Mouse (Mus musculus) T-cell, adult 2 months (primary cell): Measurements from ENCODE around the gene Tjap1.

Experiments
- DNase-seq: peaks from one replicate; pipeline ENCODE4 v3.0.0; 2022; ENCODE audit warnings: low spot score

The Tjap1 gene

DNA sequence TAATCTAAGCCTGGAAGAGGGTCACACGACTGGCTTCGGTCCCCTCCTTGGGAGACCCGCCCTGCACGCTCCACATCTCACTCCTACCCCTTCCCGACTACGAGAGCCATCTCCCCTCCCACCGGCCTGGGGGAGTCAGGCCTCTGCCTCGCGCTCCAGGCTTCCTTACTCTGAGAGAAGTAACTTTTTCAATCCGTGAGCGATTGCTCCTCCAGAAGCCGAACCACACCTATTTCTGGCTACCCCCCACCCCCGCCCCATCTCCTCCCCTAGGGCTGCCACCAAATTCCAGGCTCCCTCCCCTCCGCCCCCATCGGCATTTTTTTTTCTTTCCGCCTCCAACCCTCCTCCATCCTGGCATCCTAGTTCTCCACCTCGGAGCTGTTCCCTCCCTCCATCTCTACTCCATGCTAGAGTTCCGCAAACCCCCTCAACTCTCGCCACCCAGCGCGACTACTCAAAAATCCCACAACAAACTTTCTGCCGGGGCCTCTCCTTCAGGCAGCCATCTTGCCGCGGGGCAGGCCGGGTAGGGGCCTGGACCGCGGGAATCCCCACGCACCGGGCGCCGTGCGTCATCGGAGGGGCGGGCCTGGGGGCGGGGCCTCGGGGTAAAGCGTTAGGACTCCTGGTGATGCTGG lies at the start of gene Tjap1:
TSS of gene Tjap1 (minus strand) at position 544 of the 641 bp plus-strand sequence.
- peak; percentile 81 for DNase-seq

DNA sequence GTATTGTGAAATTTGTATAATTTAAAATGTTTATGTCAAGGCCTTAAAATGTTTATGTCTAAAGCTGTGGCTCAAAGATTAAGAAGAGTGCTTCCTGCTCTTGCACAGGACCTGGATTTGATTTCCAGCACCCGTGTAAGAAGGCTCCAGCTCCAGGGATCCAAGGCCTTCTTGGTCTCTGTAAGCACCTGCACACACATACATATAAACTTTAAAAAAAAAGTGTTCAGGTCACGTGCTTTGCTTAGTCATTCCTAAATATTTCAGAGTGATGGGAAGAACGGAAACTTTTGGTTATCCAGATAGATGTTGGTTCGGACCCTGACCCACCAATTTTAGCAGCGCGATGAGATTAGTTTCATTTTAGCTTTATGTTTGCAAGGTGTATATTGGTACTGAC lies 45.9 kb upstream of the Tjap1 start:
- DNase-seq: no peak

DNA sequence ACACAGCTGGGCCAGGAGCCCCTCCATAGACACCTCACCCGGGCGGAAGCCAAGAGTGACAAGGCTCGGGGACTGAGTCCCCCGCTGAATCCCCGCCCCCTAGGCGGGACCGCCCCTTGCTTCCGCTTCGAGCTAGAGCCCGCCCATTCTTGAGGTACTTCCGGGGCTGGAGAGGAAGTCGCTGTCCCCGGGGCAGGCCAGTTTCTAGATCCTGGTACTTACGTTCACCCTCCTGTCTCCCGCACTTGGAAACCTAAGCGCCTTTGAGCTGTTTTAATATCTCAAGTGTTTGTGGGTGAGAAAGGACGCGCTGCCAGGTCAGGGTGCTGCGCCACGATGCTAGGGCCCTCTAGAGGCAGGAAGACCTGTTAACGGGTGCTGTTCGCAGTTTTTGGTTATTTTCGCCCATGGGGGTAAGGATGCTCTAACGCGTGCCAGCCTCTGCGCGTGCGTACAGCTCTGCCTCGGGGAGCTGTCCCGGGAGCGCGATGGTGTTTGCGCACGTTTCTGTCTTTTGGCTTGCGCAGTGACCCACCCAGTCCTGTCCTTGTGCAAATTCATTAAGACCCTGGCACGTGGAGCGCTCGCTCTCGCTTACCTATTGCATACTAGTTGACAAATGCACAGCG lies 45.2 kb upstream of the Tjap1 start, which contains the start of gene Abcc10:
TSS of gene Abcc10 (minus strand) at position 447 of the 629 bp plus-strand sequence.
- DNase-seq: peak; percentile 98

GRCm38 (mm10) chr17:46327413-46327905 lies 44.6 kb upstream of the Tjap1 start:
- DNase-seq: no peak

DNA sequence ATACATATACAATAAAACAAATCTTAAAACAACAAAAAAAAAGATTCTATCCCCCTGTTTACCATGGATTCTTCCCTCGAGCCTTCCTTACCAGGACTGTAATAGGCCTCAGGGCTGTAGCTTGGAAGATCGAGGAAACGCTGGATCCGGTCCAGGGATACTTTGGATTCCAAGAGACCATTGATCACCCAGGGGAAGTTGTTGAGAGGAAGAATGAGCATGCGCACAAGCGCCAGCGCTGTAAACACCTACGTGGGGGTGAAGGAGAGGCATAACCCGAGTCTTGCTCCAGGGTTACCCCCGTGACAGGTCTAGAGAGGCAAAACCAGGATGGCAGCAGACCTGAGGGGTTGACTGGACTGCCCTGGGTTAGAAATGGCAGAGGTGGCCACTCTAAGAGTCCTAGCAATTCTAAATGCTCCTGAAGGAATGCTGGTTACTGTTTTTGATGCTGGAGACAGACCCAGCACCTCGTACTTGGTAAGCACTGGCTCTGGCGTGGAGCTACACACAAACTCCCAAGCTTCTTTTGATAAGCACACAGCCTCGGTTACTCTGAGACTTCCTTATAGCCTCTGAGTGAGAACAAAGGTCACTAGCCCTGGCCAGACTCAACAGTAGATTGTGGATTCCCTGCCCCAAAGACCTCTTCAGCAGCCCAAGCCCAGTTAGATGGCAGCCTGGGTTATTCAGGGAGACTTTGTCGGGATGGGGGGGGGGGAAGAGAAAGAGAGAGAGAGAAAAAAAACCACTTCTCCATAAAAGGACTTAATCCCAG lies 39.4 kb upstream of the Tjap1 start:
- DNase-seq: no peak

- DNase-seq: no peak
Observed at GRCm38 (mm10) chr17:46320492-46320891, 37.7 kb upstream of the Tjap1 start.

DNA sequence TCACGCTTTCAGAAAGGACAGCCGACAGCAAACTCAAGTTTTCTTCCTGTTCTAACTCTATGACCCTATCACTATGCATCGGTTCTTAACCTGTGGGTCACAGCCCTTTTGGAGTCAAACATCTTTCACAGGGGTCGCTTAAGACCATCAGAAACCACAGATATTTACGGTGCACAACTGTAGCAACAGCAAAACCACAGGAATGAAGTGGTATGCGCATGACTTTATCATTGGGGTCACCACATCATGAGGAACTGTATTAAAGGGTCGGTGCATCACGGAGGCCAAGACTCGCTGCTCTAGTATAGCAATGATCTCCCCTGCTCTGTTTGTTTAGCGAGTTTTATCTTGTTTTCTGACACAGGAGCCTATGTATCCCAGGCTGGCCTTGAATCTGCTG lies 33.0 kb upstream of the Tjap1 start:
- no peak for DNase-seq

GRCm38 (mm10) chr17:46313135-46313715 lies 30.4 kb upstream of the Tjap1 start:
- DNase-seq: no peak

- DNase-seq: no peak
Observed at GRCm38 (mm10) chr17:46310515-46310914, 27.7 kb upstream of the Tjap1 start.

DNA sequence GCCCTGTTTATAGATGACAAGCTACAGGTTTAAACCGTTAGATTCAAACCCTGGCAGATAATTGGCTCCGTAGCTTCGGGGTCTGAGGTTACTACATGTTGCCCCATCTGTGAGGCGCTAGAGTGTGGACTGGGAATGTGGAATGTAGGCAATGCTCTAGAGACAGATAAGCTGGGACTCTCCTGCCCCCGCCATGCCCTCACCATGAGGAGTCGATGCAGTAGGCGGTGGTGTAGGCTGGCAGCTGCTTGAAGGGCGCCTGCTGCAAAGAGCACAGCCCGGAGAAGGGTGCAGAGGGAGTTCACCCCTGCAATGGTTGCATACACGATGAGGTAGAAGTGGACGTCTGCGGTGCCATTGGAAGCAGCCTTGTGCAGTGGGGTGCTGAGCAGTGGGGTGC lies 27.0 kb upstream of the Tjap1 start:
- no peak for DNase-seq

GRCm38 (mm10) chr17:46306956-46307355 lies 24.1 kb upstream of the Tjap1 start:
- DNase-seq: no peak

DNA sequence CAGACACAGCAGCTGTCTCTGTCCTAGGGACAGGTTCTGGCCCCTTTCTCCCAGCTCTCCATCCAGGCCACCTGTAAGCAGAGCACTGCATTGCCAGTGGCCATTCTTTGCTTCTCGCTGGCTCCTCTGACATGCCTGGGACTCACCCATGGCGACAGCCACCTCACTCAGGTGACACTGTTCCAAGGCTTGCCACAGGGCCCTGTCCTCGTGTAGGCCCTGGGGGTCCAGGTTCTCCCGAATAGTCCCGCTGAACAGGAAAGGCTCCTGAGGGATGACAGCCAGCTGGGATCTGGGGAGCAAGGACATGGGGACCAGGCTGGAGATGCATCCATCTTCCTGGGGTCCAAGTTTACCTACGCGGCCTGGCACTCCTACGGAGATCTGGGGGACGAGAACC lies 21.4 kb upstream of the Tjap1 start:
- no peak for DNase-seq

GRCm38 (mm10) chr17:46301892-46302291 lies 19.1 kb upstream of the Tjap1 start:
- DNase-seq: no peak

DNA sequence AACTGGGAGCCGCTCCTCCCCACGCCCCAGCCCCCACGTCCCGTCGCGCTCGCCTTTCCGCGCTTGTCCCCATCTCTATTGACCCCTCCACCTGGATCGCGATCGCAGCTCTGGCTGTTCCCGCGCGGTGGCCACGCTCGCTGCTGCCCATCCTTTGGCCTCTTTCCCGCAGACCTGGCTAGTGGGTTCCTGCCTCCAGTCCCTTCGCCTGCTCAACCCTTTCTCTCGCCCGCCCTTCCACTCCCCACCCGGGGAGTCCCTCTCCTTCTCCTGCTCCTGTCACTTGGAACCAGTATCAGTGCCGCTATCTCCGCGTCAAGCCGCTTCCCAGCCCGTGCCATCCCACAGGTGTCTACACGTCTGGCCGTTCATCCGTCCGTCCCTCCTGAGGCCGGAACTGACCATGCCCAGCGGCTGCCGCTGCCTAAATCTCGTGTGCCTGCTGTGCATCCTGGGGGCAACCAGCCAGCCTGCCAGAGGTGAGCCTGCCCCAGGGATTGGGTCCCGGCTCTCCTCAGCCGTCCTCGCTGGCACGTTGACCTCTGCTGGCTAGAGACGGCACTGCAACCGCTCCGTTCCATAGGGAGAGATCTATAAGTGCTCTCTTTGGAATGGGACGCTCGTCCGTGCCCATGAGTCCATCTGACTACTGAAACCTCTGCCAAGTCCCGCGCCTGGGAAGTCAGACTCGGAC lies 15.5 kb upstream of the Tjap1 start:
- peak; percentile 68 for DNase-seq

GRCm38 (mm10) chr17:46297364-46298219 lies 14.8 kb upstream of the Tjap1 start, which contains the start of gene Dlk2:
Gene Dlk2, plus strand, starts transcription at chr17:46297421.
- DNase-seq: no peak

DNA sequence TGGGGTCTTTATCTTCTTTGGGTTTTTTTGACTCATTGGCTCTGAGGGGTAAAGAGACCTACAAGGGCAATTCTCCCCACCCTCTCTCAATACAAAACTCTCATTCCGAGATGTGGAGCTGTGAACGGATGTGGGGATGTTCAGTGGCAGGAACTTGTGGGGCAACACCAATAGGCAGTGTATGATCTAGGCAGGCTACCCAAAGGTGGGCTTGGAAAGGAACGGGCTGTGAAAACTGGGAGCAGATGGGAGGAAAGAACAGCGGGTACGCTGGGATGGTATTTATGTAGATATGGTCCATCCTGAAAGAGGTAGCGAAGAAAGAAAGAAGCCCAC lies 14.2 kb upstream of the Tjap1 start:
- no peak for DNase-seq

DNA sequence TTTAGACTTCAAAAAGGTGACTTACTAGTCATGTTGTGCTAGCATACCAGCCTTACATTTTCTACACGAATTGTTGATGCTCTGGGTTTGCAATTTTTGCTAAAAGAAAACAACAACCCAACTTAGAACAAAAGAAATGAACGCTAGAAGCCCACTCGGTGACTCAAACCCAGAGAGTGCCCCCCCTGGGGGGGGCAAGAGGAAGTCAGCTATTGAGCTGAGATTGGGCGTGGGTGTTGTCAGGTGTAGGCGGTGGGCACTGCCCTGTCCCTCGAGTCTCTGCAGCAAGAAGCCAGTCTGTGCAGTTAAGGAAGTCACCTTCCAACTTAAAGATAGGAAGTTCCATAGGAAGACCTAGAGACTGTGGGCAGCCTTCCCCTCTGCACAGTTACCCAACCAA lies 13.8 kb upstream of the Tjap1 start:
- DNase-seq: no peak

GRCm38 (mm10) chr17:46287678-46288095 lies 4.9 kb upstream of the Tjap1 start:
- DNase-seq: no peak

DNA sequence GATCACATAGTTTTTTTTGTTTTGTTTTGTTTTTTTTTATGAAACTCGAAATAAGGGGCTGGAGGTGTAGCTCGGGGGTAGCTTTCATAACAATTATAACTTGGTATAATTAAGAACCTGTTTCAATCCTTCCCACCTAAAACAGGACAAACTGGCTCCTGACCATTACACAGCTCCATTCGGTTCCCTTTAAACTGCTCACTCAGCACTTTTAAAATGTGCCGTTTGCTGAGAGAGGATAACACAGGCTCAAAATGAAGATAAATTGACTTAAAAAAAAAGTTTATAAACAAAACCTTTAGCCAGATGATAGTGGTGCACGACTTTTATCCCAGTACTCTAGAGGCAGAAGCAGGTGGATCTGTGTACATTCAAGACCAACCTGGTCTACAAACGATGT lies 2.6 kb upstream of the Tjap1 start:
- DNase-seq: no peak

- no peak for DNase-seq
Observed at GRCm38 (mm10) chr17:46284653-46285052, 1.8 kb upstream of the Tjap1 start.

GRCm38 (mm10) chr17:46283911-46284310 lies 1.1 kb upstream of the Tjap1 start:
- DNase-seq: no peak
